Mouse (Mus musculus) spleen, adult 2 months (tissue): Measurements from ENCODE around the gene D430041D05Rik.

Experiments used
- CTCF ChIP-seq: fragments of 200-500 bp; IDR thresholded peaks from 2 replicates; pipeline ENCODE4 v1.5.1; 2011; ENCODE audit warnings: mild to moderate bottlenecking, inconsistent platforms; ENCODE audit not compliant: insufficient read depth, insufficient read length, insufficient replicate concordance; ENCODE audit errors: extremely low read depth
- POLR2A ChIP-seq: fragments of 200-500 bp; IDR thresholded peaks from 2 replicates; pipeline ENCODE4 v1.6.1; 2011; ENCODE audit warnings: low read depth, low read length, inconsistent platforms

- TF ChIP-seq CTCF (no peak), POLR2A (no peak)
Observed at GRCm38 (mm10) chr2:104367836-104368298, 42.9 kb downstream of the D430041D05Rik start.
